Mouse (Mus musculus) heart, postnatal 0 days (tissue): ENCODE data around the gene D17Wsu92e. TPM values are rescaled to one million over a fixed set of nuclear protein-coding genes. Genes with fewer than 3 reads are reported as not detected.

Experiments used
- ATAC-seq: fragments of 200-750 bp; cut with Nextera tagmentation; 2 replicates; pipeline ENCODE4 v1.8.0; 2017; ENCODE audit warnings: low read depth, moderate number of reproducible peaks, moderate library complexity; ENCODE audit not compliant: insufficient read depth
- DNase-seq: peaks from one replicate; pipeline ENCODE4 v3.0.0-alpha.2; 2016; ENCODE audit warnings: low spot score
- H3K27ac ChIP-seq: fragments of 300-500 bp; sonication (generic); 2 replicates; pipeline ENCODE4 v1.5.1; 2014; ENCODE audit warnings: low read depth, mild to moderate bottlenecking
- H3K27me3 ChIP-seq: fragments of 300-500 bp; sonication (generic); 2 replicates; pipeline ENCODE4 v1.6.1; 2014; ENCODE audit warnings: low read length, mixed read lengths; ENCODE audit not compliant: control insufficient read depth, insufficient read depth
- H3K36me3 ChIP-seq: fragments of 300-500 bp; sonication (generic); replicated peaks from 2 replicates; pipeline ENCODE4 v1.6.1; 2014; ENCODE audit warnings: low read length, mixed read lengths; ENCODE audit not compliant: control insufficient read depth, insufficient read depth
- H3K4me1 ChIP-seq: fragments of 300-500 bp; sonication (generic); 2 replicates; pipeline ENCODE4 v1.6.1; 2014; ENCODE audit warnings: antibody characterized with exemption; ENCODE audit not compliant: control insufficient read depth, insufficient read depth
- H3K4me2 ChIP-seq: fragments of 300-500 bp; sonication (generic); 2 replicates; pipeline ENCODE4 v1.6.1; 2014; ENCODE audit warnings: low read depth, mild to moderate bottlenecking, low read length, moderate library complexity
- H3K4me3 ChIP-seq: fragments of 300-500 bp; sonication (generic); 2 replicates; pipeline ENCODE4 v1.5.1; 2014; ENCODE audit warnings: low read depth, low read length
- H3K9ac ChIP-seq: fragments of 300-500 bp; sonication (generic); replicated peaks from 2 replicates; pipeline ENCODE4 v1.6.1; 2014; ENCODE audit warnings: low read depth, low read length, mixed read lengths
- H3K9me3 ChIP-seq: fragments of 300-500 bp; sonication (generic); replicated peaks from 2 replicates; pipeline ENCODE4 v1.6.1; 2016; ENCODE audit warnings: low read length; ENCODE audit not compliant: control insufficient read depth
- CTCF ChIP-seq: IDR thresholded peaks from 2 replicates; pipeline ENCODE4 v1.5.1; 2016; ENCODE audit warnings: antibody characterized with exemption, control low read depth, low read depth
- EP300 ChIP-seq: IDR thresholded peaks from 2 replicates; pipeline ENCODE4 v1.6.1; 2016; ENCODE audit warnings: antibody characterized with exemption, low read depth
- WGBS: fragments of 180-500 bp; shearing (Covaris S2); extraction: QIAGEN DNeasy Blood & Tissue Kit; methylation state at CpG from one replicate; pipeline ENCODE4 v1.1.7; 2014; 5-methylcytosine and 5-hydroxymethylcytosine counted together
- polyA plus RNA-seq: library from polyadenylated mRNA; unstranded; fragments of >200 nt; fragmentation: Nextera tagmentation; extraction: Ambion mirVana; gene quantifications from 2 replicates; pipeline ENCODE4 v1.2.1, GENCODE M21; 2015
- total RNA-seq: library from RNA; depleted of rRNA; stranded (reverse); fragments of >200 nt; gene quantifications from 2 replicates; pipeline ENCODE4 v1.2.3, GENCODE M21; 2014; ENCODE audit warnings: low replicate concordance; rRNA removed

The D17Wsu92e gene
- 80.6 and 85.7 TPM in 2 replicates for total RNA-seq
- polyA plus RNA-seq: 12.5 and 15.0 TPM in 2 replicates

- Histone ChIP-seq H3K36me3 (no peaks in the 10 kb centered on the region), H3K27me3 (no peaks in the 10 kb centered on the region), H3K4me2 (peak within 1 kb of the TSS; percentile 95), H3K27ac (peak within 1 kb of the TSS; percentile 93), H3K9ac (peak within 1 kb of the TSS; percentile 95), H3K4me3 (peak within 1 kb of the TSS; percentile 95), H3K9me3 (no peaks in the 10 kb centered on the region), H3K4me1 (peaks cover 26% of the 10 kb centered on the region)
- DNase-seq (peak; percentile 98), ATAC-seq (peak; percentile 98)
- 2% methylated on average over 37 of the region's 56 CpGs for WGBS
- TF ChIP-seq CTCF (peak; percentile 3; the same call in 1 of the 2 replicates), EP300 (peak; percentile 28)
Observed at GRCm38 (mm10) chr17:27820568-27821406, at the start of gene D17Wsu92e. Gene D17Wsu92e (minus strand): TSS chr17:27820648.

DNA sequence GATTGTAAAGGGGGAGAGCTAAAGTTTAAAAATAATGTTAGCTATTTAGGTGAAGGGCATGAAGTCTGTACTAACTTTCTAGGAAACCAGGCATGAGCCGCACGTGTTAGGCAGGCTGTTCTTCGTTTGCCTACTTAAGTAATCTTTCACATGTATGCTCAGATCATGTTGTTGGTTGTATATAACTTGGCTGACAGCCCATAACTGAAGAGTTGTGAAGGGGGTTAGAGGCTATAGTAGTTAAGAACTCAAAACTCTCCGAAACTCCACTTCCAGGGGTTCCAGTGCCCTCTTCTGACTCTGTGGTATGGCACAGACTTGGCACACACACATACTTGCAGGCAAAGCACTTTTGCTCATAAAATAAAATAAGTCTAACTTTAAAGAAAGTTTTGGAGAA lies 46.3 kb upstream of the D17Wsu92e start:
- no peak overlapping the region for H3K4me3 ChIP-seq
- H3K27ac ChIP-seq: no peak overlapping the region
- no peaks in the 10 kb centered on the region for H3K36me3 ChIP-seq
- no peaks in the 10 kb centered on the region for H3K9me3 ChIP-seq
- no peaks in the 10 kb centered on the region for H3K27me3 ChIP-seq
- ATAC-seq (no peak), DNase-seq (no peak)
- H3K4me2 ChIP-seq: no peak overlapping the region
- WGBS: 56% methylated on average over 4 of the region's 4 CpGs
- H3K4me1 ChIP-seq: no peaks in the 10 kb centered on the region
- no peak overlapping the region for H3K9ac ChIP-seq
- no peak for TF ChIP-seq EP300
- TF ChIP-seq CTCF: no peak

GRCm38 (mm10) chr17:27865461-27865860 lies 45.0 kb upstream of the D17Wsu92e start:
- no peaks in the 10 kb centered on the region for H3K36me3 ChIP-seq
- no peak for DNase-seq
- no peaks in the 10 kb centered on the region for H3K9me3 ChIP-seq
- no peak for ATAC-seq
- 84% methylated on average over 2 of the region's 2 CpGs for WGBS
- TF ChIP-seq EP300 (no peak), CTCF (peak; percentile 11; the same call in 1 of the 2 replicates)
- no peaks in the 10 kb centered on the region for H3K4me1 ChIP-seq
- H3K9ac ChIP-seq: no peak overlapping the region
- H3K4me3 ChIP-seq: no peak overlapping the region
- H3K27ac ChIP-seq: no peak overlapping the region
- no peak overlapping the region for H3K4me2 ChIP-seq
- no peaks in the 10 kb centered on the region for H3K27me3 ChIP-seq

DNA sequence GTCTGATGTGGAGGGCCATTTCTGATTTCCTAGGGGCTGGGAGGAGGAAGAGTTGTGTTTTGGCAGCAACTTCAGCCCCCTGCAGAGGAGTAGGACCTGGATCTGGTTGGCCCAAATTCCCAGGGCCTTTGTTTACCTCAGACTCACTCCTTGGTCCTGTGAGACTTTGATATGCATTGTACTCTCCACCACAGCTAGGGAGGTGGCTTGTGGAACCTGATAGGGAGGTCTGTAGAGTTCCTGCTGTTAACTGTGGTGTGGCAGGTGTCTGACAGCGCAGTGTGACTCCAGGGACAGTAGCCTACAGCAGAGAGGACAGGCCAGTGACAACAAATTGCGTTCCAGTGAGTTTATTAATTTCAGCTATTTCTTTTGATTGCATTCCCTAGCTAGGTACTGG lies 38.7 kb upstream of the D17Wsu92e start:
- Histone ChIP-seq H3K36me3 (no peaks in the 10 kb centered on the region), H3K9me3 (no peaks in the 10 kb centered on the region), H3K27ac (no peak overlapping the region), H3K27me3 (no peaks in the 10 kb centered on the region), H3K4me3 (no peak overlapping the region), H3K4me2 (no peak overlapping the region), H3K4me1 (peaks cover 10% of the 10 kb centered on the region), H3K9ac (no peak overlapping the region)
- DNase-seq: no peak
- no peak for ATAC-seq
- WGBS: 70% methylated on average over 2 of the region's 2 CpGs
- TF ChIP-seq CTCF: no peak
- no peak for TF ChIP-seq EP300

DNA sequence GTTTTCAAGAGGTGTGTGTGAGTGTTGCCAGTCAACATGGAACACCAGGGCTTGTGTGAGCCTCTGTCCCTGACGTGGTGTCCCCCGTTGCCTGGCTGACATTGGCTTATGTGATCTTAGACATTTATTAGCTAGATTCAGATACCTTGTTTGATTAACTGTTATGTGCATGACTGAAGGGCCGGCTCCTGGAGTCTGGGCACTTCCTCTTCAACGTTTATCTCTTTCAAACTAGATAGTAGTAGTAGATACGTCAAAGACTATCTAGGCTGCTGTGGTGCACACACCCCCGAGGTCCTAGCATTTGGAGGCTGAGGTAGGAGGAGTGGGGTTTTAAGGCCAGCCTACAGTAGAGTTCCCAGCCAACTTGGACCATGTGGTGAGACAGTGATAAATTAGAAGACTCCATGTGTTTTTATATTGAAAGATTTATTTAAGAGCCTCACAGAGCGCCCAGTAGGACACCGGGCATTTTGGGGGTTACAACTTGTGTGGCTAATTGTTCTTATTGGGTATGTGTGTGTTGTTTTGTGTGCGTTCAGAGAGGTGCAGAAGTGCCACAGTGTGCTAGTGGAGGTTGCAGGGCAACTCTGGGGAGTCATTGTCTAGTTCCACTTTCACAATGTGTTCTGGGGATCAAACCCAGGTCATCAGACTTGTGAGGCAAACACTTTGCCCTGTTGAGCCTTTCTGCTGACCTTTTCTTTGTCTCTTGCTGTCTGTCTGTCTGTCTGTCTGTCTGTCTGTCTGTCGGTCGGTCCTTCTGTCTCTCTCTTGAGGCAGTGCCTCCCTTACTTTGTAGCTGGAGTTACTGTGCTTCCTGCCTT lies 37.4 kb upstream of the D17Wsu92e start:
- no peaks in the 10 kb centered on the region for H3K9me3 ChIP-seq
- peaks cover 10% of the 10 kb centered on the region for H3K4me1 ChIP-seq
- ATAC-seq: no peak
- TF ChIP-seq EP300 (no peak), CTCF (no peak)
- 39% methylated on average over 11 of the region's 11 CpGs for WGBS
- peak overlapping the region; percentile 94 for H3K4me3 ChIP-seq
- peaks cover 8% of the 10 kb centered on the region; the same call in 1 of the 2 replicates for H3K36me3 ChIP-seq
- H3K27me3 ChIP-seq: no peaks in the 10 kb centered on the region
- H3K9ac ChIP-seq: peak overlapping the region; percentile 85
- H3K4me2 ChIP-seq: peak overlapping the region; percentile 96
- no peak for DNase-seq
- no peak overlapping the region for H3K27ac ChIP-seq
